Mouse (Mus musculus): ENCODE data around the gene Cyp2j8. TPM values are rescaled to one million over a fixed set of nuclear protein-coding genes. Genes with fewer than 3 reads are reported as not detected.
A peak's percentile ranks its signal among the peaks of the same experiment; 100 is the strongest.
"Not testable (repeated sequence)": the region's sequence is repeated elsewhere in the genome, so short reads cannot be mapped to it uniquely, and the experiment has no call there.

Cyp2j8 gene
- not detected in 2 replicates for total RNA-seq (2014; fragmentation: Nextera tagmentation)
- total RNA-seq (2017), result not detected in 2 replicates

- ATAC-seq (replicated peaks; ENCODE audit: low FRiP score, low TSS enrichment, poor library complexity, severe bottlenecking), result no peak
These were observed at the start of gene Cyp2j8 for GRCm38 (mm10) chr4:96507286-96507685. TSS of gene Cyp2j8 (minus strand) at chr4:96507386.

GRCm38 (mm10) chr4:96553133-96553819 is 46.1 kb upstream of the Cyp2j8 start, which contains the start of gene Cyp2j6:
TSS of gene Cyp2j6 (minus strand) at chr4:96553661.
- peak; percentile 73; the same call in 1 of the 2 replicates for ATAC-seq (replicated peaks; ENCODE audit: low FRiP score, low TSS enrichment, poor library complexity, severe bottlenecking)

- no peak for ATAC-seq (replicated peaks; ENCODE audit: low FRiP score, low TSS enrichment, poor library complexity, severe bottlenecking)
These were observed 44.4 kb upstream of the Cyp2j8 start for GRCm38 (mm10) chr4:96551619-96552018.

- ATAC-seq (replicated peaks; ENCODE audit: low FRiP score, low TSS enrichment, poor library complexity, severe bottlenecking), result no peak
These were observed 38.8 kb upstream of the Cyp2j8 start for GRCm38 (mm10) chr4:96545976-96546375.

- no peak for ATAC-seq (replicated peaks; ENCODE audit: low FRiP score, low TSS enrichment, poor library complexity, severe bottlenecking)
These were observed 18.6 kb upstream of the Cyp2j8 start for GRCm38 (mm10) chr4:96525772-96526171.

- no peak for ATAC-seq (replicated peaks; ENCODE audit: low FRiP score, low TSS enrichment, poor library complexity, severe bottlenecking)
These were observed 15.1 kb upstream of the Cyp2j8 start for GRCm38 (mm10) chr4:96522256-96522655.

GRCm38 (mm10) chr4:96510083-96510482 is 2.9 kb upstream of the Cyp2j8 start:
- no peak for ATAC-seq (replicated peaks; ENCODE audit: low FRiP score, low TSS enrichment, poor library complexity, severe bottlenecking)

GRCm38 (mm10) chr4:96463311-96464060 is 43.7 kb downstream of the Cyp2j8 start:
- ATAC-seq (replicated peaks; ENCODE audit: low FRiP score, low TSS enrichment, poor library complexity, severe bottlenecking), result not testable (repeated sequence)

Other genes starting within 250 kb of the Cyp2j8 start
- gene Cyp2j11, start 158.7 kb downstream of the Cyp2j8 start, total RNA-seq (2014; fragmentation: Nextera tagmentation), result not detected in 2 replicates
- gene Cyp2j11, start 158.7 kb downstream of the Cyp2j8 start, total RNA-seq (2017), result not detected in 2 replicates
- 0.67 TPM in 1 of 2 replicates, not detected in the other for gene Cyp2j6, start 46.3 kb upstream of the Cyp2j8 start, total RNA-seq (2014; fragmentation: Nextera tagmentation)
- gene Cyp2j6, start 46.3 kb upstream of the Cyp2j8 start, total RNA-seq (2017), result 0.47 and 1.1 TPM in 2 replicates
- 1.6 TPM in 1 of 2 replicates, not detected in the other for gene Cyp2j9, start 84.2 kb upstream of the Cyp2j8 start, total RNA-seq (2014; fragmentation: Nextera tagmentation)
- 4.9 TPM in 1 of 2 replicates, not detected in the other for gene Cyp2j9, start 84.2 kb upstream of the Cyp2j8 start, total RNA-seq (2017)
- not detected in 2 replicates for gene Cyp2j5, start 156.8 kb upstream of the Cyp2j8 start, total RNA-seq (2014; fragmentation: Nextera tagmentation)
- not detected in 2 replicates for gene Cyp2j5, start 156.8 kb upstream of the Cyp2j8 start, total RNA-seq (2017)